ENCODE assay signal across 16 mouse cellular contexts in the genomic region with DNA sequence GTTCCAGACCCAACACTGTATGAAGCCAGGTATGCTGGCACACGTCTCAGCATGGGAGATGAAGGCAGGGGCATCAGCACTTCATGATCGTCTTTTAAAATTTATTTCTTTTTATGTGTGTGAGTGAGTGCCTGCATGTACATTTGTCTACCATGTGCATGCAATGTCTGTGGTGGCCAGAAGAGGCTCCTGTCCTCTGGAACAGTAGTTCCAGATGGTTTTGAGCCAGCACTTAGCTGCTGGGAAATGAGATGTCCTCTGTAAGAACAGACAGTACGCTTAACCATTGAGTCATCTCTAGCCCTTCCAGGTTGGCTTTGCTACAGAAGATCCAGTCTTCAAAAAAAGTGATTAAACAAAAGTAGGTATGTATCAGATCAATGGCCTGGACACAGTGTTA. TPM values are rescaled to one million over a fixed set of nuclear protein-coding genes. Genes with fewer than 3 reads are reported as not detected.
DNase-seq lines count a peak whose midpoint lies in the region; ATAC-seq and TF ChIP-seq lines count a peak whose summit lies in the region.
"Had no signal": no experiment of that assay in that cellular context is flagged by ENCODE, and none has a peak within 500 bp of the region (broad histone marks: within the 10 kb centered on the region; RNA-seq: fewer than 3 reads in every experiment).

No protein-coding gene starts in this region.

- H3K79me3 ChIP-seq in C2C12 (ENCODE audit: low read depth): peaks cover 16% of the 10 kb centered on the region

- H3K36me3 ChIP-seq in intestine, postnatal 0 days (ENCODE audit: control insufficient read depth, insufficient read depth): peaks cover 2% of the 10 kb centered on the region; the same call in 1 of the 2 replicates
- H3K36me3 ChIP-seq in intestine, embryonic 15.5 days: no peaks in the 10 kb centered on the region
- peaks cover 11% of the 10 kb centered on the region for H3K36me3 ChIP-seq in C2C12 (ENCODE audit: control insufficient read depth, insufficient read depth)
- H3K36me3 ChIP-seq in midbrain, embryonic 13.5 days: peaks cover 9% of the 10 kb centered on the region
- H3K36me3 ChIP-seq: midbrain, embryonic 15.5 days had no signal

- H3K4me3 ChIP-seq in intestine, postnatal 0 days (ENCODE audit: low read depth, low read length): no peak overlapping the region
- H3K4me3 ChIP-seq in intestine, embryonic 15.5 days (replicated peaks): no peak overlapping the region
- no peak overlapping the region for H3K4me3 ChIP-seq in C2C12 (ENCODE audit: insufficient read depth, poor library complexity, severe bottlenecking)
- H3K4me3 ChIP-seq in midbrain, embryonic 13.5 days (replicated peaks): no peak overlapping the region
- H3K4me3 ChIP-seq: embryonic facial prominence, embryonic 10.5 days; limb, embryonic 10.5 days; midbrain, embryonic 15.5 days had no signal

- H3K4me2 ChIP-seq in intestine, postnatal 0 days (replicated peaks; ENCODE audit: low read depth): no peak overlapping the region
- H3K4me2 ChIP-seq in intestine, embryonic 15.5 days (replicated peaks): no peak overlapping the region
- no peak overlapping the region for H3K4me2 ChIP-seq in midbrain, embryonic 13.5 days (replicated peaks)
- H3K4me2 ChIP-seq: midbrain, embryonic 15.5 days had no signal

- H3K4me1 ChIP-seq in intestine, postnatal 0 days (replicated peaks; ENCODE audit: control insufficient read depth, insufficient read depth, low read length): 0 out of 2 replicates have a peak, but pooled peaks cover 2% of the 10 kb centered on the region
- H3K4me1 ChIP-seq in intestine, embryonic 15.5 days (replicated peaks): no peaks in the 10 kb centered on the region
- H3K4me1 ChIP-seq in midbrain, embryonic 13.5 days (replicated peaks): peaks cover 21% of the 10 kb centered on the region

- peak; percentile 19 for DNase-seq in lung, postnatal 10 days
- DNase-seq in lung, postnatal 25 days (ENCODE audit: low spot score): no peak
- peak; percentile 26 for DNase-seq in brain, adult 2 months (ENCODE audit: low read depth, low spot score)
- DNase-seq in urinary bladder, postnatal 10 days (ENCODE audit: low spot score): no peak
- DNase-seq: cerebellum, adult 9-11 months; heart, adult 18-20 months; heart, postnatal 10 days; lung, adult 2 months; right cerebral cortex, adult 18-20 months had no signal

- no peak overlapping the region for H3K27ac ChIP-seq in intestine, postnatal 0 days (ENCODE audit: low read depth, low read length)
- no peak overlapping the region for H3K27ac ChIP-seq in intestine, embryonic 15.5 days
- H3K27ac ChIP-seq in midbrain, embryonic 13.5 days: no peak overlapping the region
- H3K27ac ChIP-seq: embryonic facial prominence, embryonic 10.5 days; limb, embryonic 10.5 days; midbrain, embryonic 15.5 days had no signal

- TF ChIP-seq CTCF in intestine, postnatal 0 days (IDR thresholded peaks at IDR 0.05; ENCODE audit: low read depth): peak; percentile 57
- no peak for TF ChIP-seq CTCF in C2C12 (IDR thresholded peaks at IDR 0.05; ENCODE audit: control insufficient read depth, insufficient read depth, insufficient read length)

- H3K9ac ChIP-seq in intestine, postnatal 0 days (ENCODE audit: low read depth, low read length): no peak overlapping the region
- no peak overlapping the region for H3K9ac ChIP-seq in intestine, embryonic 15.5 days
- no peak overlapping the region for H3K9ac ChIP-seq in midbrain, embryonic 13.5 days (replicated peaks)
- H3K9ac ChIP-seq: midbrain, embryonic 15.5 days had no signal

- ATAC-seq in intestine, postnatal 0 days: no peak
- ATAC-seq in intestine, embryonic 15.5 days: no peak
- no peak for ATAC-seq in midbrain, embryonic 13.5 days
- ATAC-seq: midbrain, embryonic 15.5 days had no signal

- no peaks in the 10 kb centered on the region for H3K27me3 ChIP-seq in intestine, postnatal 0 days (replicated peaks; ENCODE audit: control insufficient read depth, insufficient read depth, low read length)
- H3K27me3 ChIP-seq in intestine, embryonic 15.5 days (replicated peaks): no peaks in the 10 kb centered on the region
- no peaks in the 10 kb centered on the region for H3K27me3 ChIP-seq in C2C12 (ENCODE audit: control insufficient read depth, insufficient read depth, insufficient read length)
- H3K27me3 ChIP-seq in midbrain, embryonic 13.5 days: no peaks in the 10 kb centered on the region
- H3K27me3 ChIP-seq: midbrain, embryonic 15.5 days had no signal

- H3K79me2 ChIP-seq in C2C12 (ENCODE audit: control insufficient read depth, insufficient read depth): peaks cover 22% of the 10 kb centered on the region

- 88% methylated on average over 3 of the region's 3 CpGs for WGBS in intestine, postnatal 0 days
- 95% methylated on average over 3 of the region's 3 CpGs for WGBS in intestine, embryonic 15.5 days
- 95% methylated on average over 3 of the region's 3 CpGs for WGBS in midbrain, embryonic 13.5 days

- H3K9me3 ChIP-seq in intestine, postnatal 0 days (ENCODE audit: control insufficient read depth): no peaks in the 10 kb centered on the region
- no peaks in the 10 kb centered on the region for H3K9me3 ChIP-seq in intestine, embryonic 15.5 days
- H3K9me3 ChIP-seq in midbrain, embryonic 13.5 days: no peaks in the 10 kb centered on the region
- H3K9me3 ChIP-seq: embryonic facial prominence, embryonic 10.5 days; limb, embryonic 10.5 days; midbrain, embryonic 15.5 days had no signal

- no peak overlapping the region for H3ac ChIP-seq in C2C12 (ENCODE audit: control insufficient read depth, insufficient read length, low read depth)

TF ChIP-seq in C2C12, 6 proteins besides CTCF, POLR2A, EP300 and RAD21:
- no peak for TF ChIP-seq MYOD1 (IDR thresholded peaks at IDR 0.05; ENCODE audit: control insufficient read depth, insufficient read length, low read depth)
- peak; percentile 22 for TF ChIP-seq MAX (IDR thresholded peaks at IDR 0.05)

RNA-seq across cellular contexts. Expression of gene Nusap1, which starts 26.9 kb away (rescaled TPM):
- polyA plus RNA-seq in intestine, postnatal 0 days (2015; fragmentation: Nextera tagmentation; extraction: Ambion mirVana): 15.6 and 18.7 TPM in 2 replicates
- polyA plus RNA-seq in intestine, embryonic 15.5 days (2015; fragmentation: Nextera tagmentation; extraction: Ambion mirVana): 56.6 and 65.4 TPM in 2 replicates
- polyA plus RNA-seq in C2C12 (2012; fragmentation: generic; extraction: Trizol): 6.5 TPM
- 35.7 and 36.4 TPM in 2 replicates for polyA plus RNA-seq in midbrain, embryonic 13.5 days (2015; fragmentation: Nextera tagmentation; extraction: Ambion mirVana)

RNA-seq across cellular contexts. Expression of gene Oip5, which starts 27.0 kb away (rescaled TPM):
- 6.6 and 6.7 TPM in 2 replicates for polyA plus RNA-seq in intestine, postnatal 0 days (2015; fragmentation: Nextera tagmentation; extraction: Ambion mirVana)
- polyA plus RNA-seq in intestine, embryonic 15.5 days (2015; fragmentation: Nextera tagmentation; extraction: Ambion mirVana): 21.0 and 22.8 TPM in 2 replicates
- 9.0 TPM for polyA plus RNA-seq in C2C12 (2012; fragmentation: generic; extraction: Trizol)
- 12.6 and 13.5 TPM in 2 replicates for polyA plus RNA-seq in midbrain, embryonic 13.5 days (2015; fragmentation: Nextera tagmentation; extraction: Ambion mirVana)

RNA-seq across cellular contexts. Expression of gene Chp1, which starts 43.8 kb away (rescaled TPM):
- 73.2 and 76.1 TPM in 2 replicates for polyA plus RNA-seq in intestine, postnatal 0 days (2015; fragmentation: Nextera tagmentation; extraction: Ambion mirVana)
- polyA plus RNA-seq in intestine, embryonic 15.5 days (2015; fragmentation: Nextera tagmentation; extraction: Ambion mirVana): 53.6 and 54.9 TPM in 2 replicates
- 51.9 TPM for polyA plus RNA-seq in C2C12 (2012; fragmentation: generic; extraction: Trizol)
- polyA plus RNA-seq in midbrain, embryonic 13.5 days (2015; fragmentation: Nextera tagmentation; extraction: Ambion mirVana): 61.2 and 63.4 TPM in 2 replicates

RNA-seq across cellular contexts. Expression of gene Exd1, which starts 43.8 kb away (rescaled TPM):
- polyA plus RNA-seq in intestine, postnatal 0 days (2015; fragmentation: Nextera tagmentation; extraction: Ambion mirVana): 0.38 TPM in 2 replicates
- polyA plus RNA-seq in intestine, embryonic 15.5 days (2015; fragmentation: Nextera tagmentation; extraction: Ambion mirVana): 0.18 and 0.25 TPM in 2 replicates
- 0.05 TPM for polyA plus RNA-seq in C2C12 (2012; fragmentation: generic; extraction: Trizol)
- 0.42 and 0.44 TPM in 2 replicates for polyA plus RNA-seq in midbrain, embryonic 13.5 days (2015; fragmentation: Nextera tagmentation; extraction: Ambion mirVana)

Comparison
In these comparisons a context has a peak if more than half of its experiments do, and no peak if none do; other contexts are left out.
1. DNase-seq: peak in lung, postnatal 10 days (single experiment) and brain, adult 2 months (single experiment); none in lung, postnatal 25 days (single experiment) and urinary bladder, postnatal 10 days (single experiment).